Mouse (Mus musculus) midbrain, embryonic 10.5 days (tissue): ENCODE data around the gene Cpvl. TPM values are rescaled to one million over a fixed set of nuclear protein-coding genes. Genes with fewer than 3 reads are reported as not detected.

Source experiments
- DNase-seq: peaks from one replicate; pipeline ENCODE4 v3.0.0-alpha.2; 2017; ENCODE audit warnings: low spot score
- H3K27ac ChIP-seq: fragments of 300-500 bp; sonication (generic); replicated peaks from 2 replicates; pipeline ENCODE4 v1.5.1; 2016; ENCODE audit warnings: mild to moderate bottlenecking
- H3K27me3 ChIP-seq: fragments of 300-500 bp; sonication (generic); 2 replicates; pipeline ENCODE4 v1.6.1; 2016; ENCODE audit warnings: low read depth, mild to moderate bottlenecking; ENCODE audit not compliant: poor library complexity, severe bottlenecking
- H3K36me3 ChIP-seq: fragments of 300-500 bp; sonication (generic); 2 replicates; pipeline ENCODE4 v1.6.1; 2016; ENCODE audit warnings: mild to moderate bottlenecking, moderate library complexity
- H3K4me1 ChIP-seq: fragments of 300-500 bp; sonication (generic); 2 replicates; pipeline ENCODE4 v1.6.1; 2016
- H3K4me3 ChIP-seq: fragments of 300-500 bp; sonication (generic); 2 replicates; pipeline ENCODE4 v1.5.1; 2016; ENCODE audit warnings: mild to moderate bottlenecking, moderate library complexity
- H3K9me3 ChIP-seq: fragments of 300-500 bp; sonication (generic); replicated peaks from 2 replicates; pipeline ENCODE4 v1.6.1; 2016; ENCODE audit warnings: mild to moderate bottlenecking
- WGBS: fragments of 180-500 bp; shearing (Covaris S2); methylation state at CpG from one replicate; pipeline ENCODE4 v1.1.7; 2016; 5-methylcytosine and 5-hydroxymethylcytosine counted together
- polyA plus RNA-seq: library from polyadenylated mRNA; unstranded; fragments of >200 nt; fragmentation: Nextera tagmentation; extraction: Ambion mirVana; gene quantifications from 2 replicates; pipeline ENCODE4 v1.2.1, GENCODE M21; 2016

Cpvl gene
- polyA plus RNA-seq, 1 experiment from 2014 or later: 0.07 TPM

- H3K4me1 ChIP-seq: peaks cover 8% of the 10 kb centered on the region
- H3K4me3 ChIP-seq: no peak overlapping the region
- WGBS: 83% methylated on average over 3 of the region's 3 CpGs
- no peak for DNase-seq
- no peaks in the 10 kb centered on the region for H3K27me3 ChIP-seq
- H3K9me3 ChIP-seq: no peaks in the 10 kb centered on the region
- H3K27ac ChIP-seq: no peak overlapping the region
- no peaks in the 10 kb centered on the region for H3K36me3 ChIP-seq
These were observed 8.8 kb upstream of the Cpvl start for GRCm38 (mm10) chr6:53987235-53987634.

- WGBS: 75% methylated on average over 14 of the region's 14 CpGs
- H3K4me3 ChIP-seq: no peak overlapping the region
- H3K4me1 ChIP-seq: peaks cover 14% of the 10 kb centered on the region
- no peaks in the 10 kb centered on the region for H3K27me3 ChIP-seq
- no peak for DNase-seq
- H3K9me3 ChIP-seq: no peaks in the 10 kb centered on the region
- no peak overlapping the region for H3K27ac ChIP-seq
- no peaks in the 10 kb centered on the region for H3K36me3 ChIP-seq
These were observed 8.0 kb upstream of the Cpvl start for GRCm38 (mm10) chr6:53986273-53986985.

GRCm38 (mm10) chr6:53983820-53984219 lies 5.3 kb upstream of the Cpvl start:
- Histone ChIP-seq H3K4me3 (no peak overlapping the region), H3K27ac (no peak overlapping the region), H3K4me1 (peaks cover 16% of the 10 kb centered on the region), H3K36me3 (no peaks in the 10 kb centered on the region), H3K27me3 (no peaks in the 10 kb centered on the region), H3K9me3 (no peaks in the 10 kb centered on the region)
- 86% methylated on average over 6 of the region's 6 CpGs for WGBS
- DNase-seq: no peak

- no peaks in the 10 kb centered on the region for H3K27me3 ChIP-seq
- 63% methylated on average over 4 of the region's 4 CpGs for WGBS
- no peak for DNase-seq
- no peaks in the 10 kb centered on the region for H3K9me3 ChIP-seq
- no peaks in the 10 kb centered on the region for H3K36me3 ChIP-seq
- peaks cover 16% of the 10 kb centered on the region for H3K4me1 ChIP-seq
- peak overlapping the region; percentile 59; the same call in 1 of the 2 replicates for H3K27ac ChIP-seq
- H3K4me3 ChIP-seq: no peak overlapping the region
These were observed 4.1 kb upstream of the Cpvl start for GRCm38 (mm10) chr6:53982612-53983011.

- WGBS: 59% methylated on average over 9 of the region's 9 CpGs
- H3K27ac ChIP-seq: peak overlapping the region; percentile 59
- H3K36me3 ChIP-seq: no peaks in the 10 kb centered on the region
- no peak for DNase-seq
- H3K4me3 ChIP-seq: no peak overlapping the region
- no peaks in the 10 kb centered on the region for H3K27me3 ChIP-seq
- peaks cover 16% of the 10 kb centered on the region for H3K4me1 ChIP-seq
- H3K9me3 ChIP-seq: no peaks in the 10 kb centered on the region
These were observed 3.7 kb upstream of the Cpvl start for GRCm38 (mm10) chr6:53982047-53982600.

- no peak for DNase-seq
- Histone ChIP-seq H3K4me3 (no peak overlapping the region), H3K27ac (no peak overlapping the region), H3K4me1 (peaks cover 16% of the 10 kb centered on the region), H3K36me3 (no peaks in the 10 kb centered on the region), H3K27me3 (no peaks in the 10 kb centered on the region), H3K9me3 (no peaks in the 10 kb centered on the region)
- WGBS: 90% methylated on average over 15 of the region's 15 CpGs
These were observed 2.5 kb upstream of the Cpvl start for GRCm38 (mm10) chr6:53980817-53981480.

GRCm38 (mm10) chr6:53974040-53974439 lies 4.4 kb downstream of the Cpvl start:
- Histone ChIP-seq H3K4me1 (peaks cover 30% of the 10 kb centered on the region), H3K36me3 (no peaks in the 10 kb centered on the region), H3K27me3 (no peaks in the 10 kb centered on the region), H3K9me3 (no peaks in the 10 kb centered on the region), H3K4me3 (no peak overlapping the region), H3K27ac (0 out of 2 replicates have a peak overlapping the region, but pooled peaks have one; percentile 42)
- DNase-seq: no peak
- 90% methylated on average over 1 of the region's 1 CpGs for WGBS

GRCm38 (mm10) chr6:53973468-53973867 lies 5.0 kb downstream of the Cpvl start:
- Histone ChIP-seq H3K27me3 (0 out of 2 replicates have a peak, but pooled peaks cover 1% of the 10 kb centered on the region), H3K36me3 (no peaks in the 10 kb centered on the region), H3K27ac (0 out of 2 replicates have a peak overlapping the region, but pooled peaks have one; percentile 17), H3K9me3 (no peaks in the 10 kb centered on the region), H3K4me3 (no peak overlapping the region), H3K4me1 (peaks cover 32% of the 10 kb centered on the region)
- 49% methylated on average over 5 of the region's 5 CpGs for WGBS
- DNase-seq: no peak

GRCm38 (mm10) chr6:53972238-53972743 lies 6.2 kb downstream of the Cpvl start:
- H3K4me1 ChIP-seq: peaks cover 40% of the 10 kb centered on the region
- no peaks in the 10 kb centered on the region for H3K36me3 ChIP-seq
- H3K9me3 ChIP-seq: no peaks in the 10 kb centered on the region
- H3K27ac ChIP-seq: peak overlapping the region; percentile 33; the same call in 1 of the 2 replicates
- no peak overlapping the region for H3K4me3 ChIP-seq
- no peak for DNase-seq
- WGBS: 84% methylated on average over 12 of the region's 12 CpGs
- peaks cover 4% of the 10 kb centered on the region; the same call in 1 of the 2 replicates for H3K27me3 ChIP-seq

GRCm38 (mm10) chr6:53971729-53972128 lies 6.7 kb downstream of the Cpvl start:
- H3K4me1 ChIP-seq: peaks cover 41% of the 10 kb centered on the region
- DNase-seq: no peak
- no peaks in the 10 kb centered on the region for H3K9me3 ChIP-seq
- H3K36me3 ChIP-seq: no peaks in the 10 kb centered on the region
- H3K27me3 ChIP-seq: peaks cover 4% of the 10 kb centered on the region; the same call in 1 of the 2 replicates
- H3K27ac ChIP-seq: no peak overlapping the region
- WGBS: 87% methylated on average over 3 of the region's 3 CpGs
- H3K4me3 ChIP-seq: no peak overlapping the region

- H3K4me3 ChIP-seq: no peak overlapping the region
- no peaks in the 10 kb centered on the region for H3K36me3 ChIP-seq
- 0 out of 2 replicates have a peak overlapping the region, but pooled peaks have one; percentile 24 for H3K27ac ChIP-seq
- 81% methylated on average over 10 of the region's 10 CpGs for WGBS
- H3K27me3 ChIP-seq: peaks cover 4% of the 10 kb centered on the region; the same call in 1 of the 2 replicates
- no peaks in the 10 kb centered on the region for H3K9me3 ChIP-seq
- DNase-seq: no peak
- peaks cover 55% of the 10 kb centered on the region for H3K4me1 ChIP-seq
These were observed 9.4 kb downstream of the Cpvl start for GRCm38 (mm10) chr6:53969081-53969480.

GRCm38 (mm10) chr6:53968550-53968949 lies 9.9 kb downstream of the Cpvl start:
- Histone ChIP-seq H3K4me1 (peaks cover 53% of the 10 kb centered on the region), H3K27me3 (peaks cover 4% of the 10 kb centered on the region; the same call in 1 of the 2 replicates), H3K9me3 (no peaks in the 10 kb centered on the region), H3K27ac (0 out of 2 replicates have a peak overlapping the region, but pooled peaks have one; percentile 24), H3K4me3 (no peak overlapping the region), H3K36me3 (no peaks in the 10 kb centered on the region)
- no peak for DNase-seq
- WGBS: 94% methylated on average over 6 of the region's 6 CpGs
